Mouse (Mus musculus) MEL (cell line): ENCODE measurements around the gene Fgfr2. TPM values are rescaled to one million over a fixed set of nuclear protein-coding genes. Genes with fewer than 3 reads are reported as not detected.

Experiments
- DNase-seq: peaks from one replicate; pipeline ENCODE4 v3.0.0; 2011; ENCODE audit warnings: low read depth, low spot score
- H3K27ac ChIP-seq: 2 replicates; pipeline ENCODE4 v1.5.1; 2012; ENCODE audit warnings: low read depth, mild to moderate bottlenecking, control low read depth, low read length, moderate library complexity; ENCODE audit not compliant: control insufficient read depth
- H3K27me3 ChIP-seq, 2 experiments: fragments of 150-350 bp in 1 of 2; sonication (generic) in 1 of 2; 2 replicates each; pipeline ENCODE4 v1.6.1; 2012; ENCODE audit warnings: low read length in 2 of 2, mild to moderate bottlenecking in 2 of 2, improper control_type of control experiment in 1 of 2, moderate library complexity in 1 of 2; ENCODE audit not compliant: insufficient read depth in 2 of 2, control insufficient read depth in 1 of 2
- H3K36me3 ChIP-seq, 2 experiments: 2 replicates each; pipeline ENCODE4 v1.6.1; 2012 to 2014; ENCODE audit warnings: low read length in 2 of 2, improper control_type of control experiment in 1 of 2, inconsistent platforms in 1 of 2, mild to moderate bottlenecking in 1 of 2; ENCODE audit not compliant: insufficient read depth in 2 of 2, control insufficient read depth in 1 of 2
- H3K4me1 ChIP-seq, 2 experiments: fragments of 150-350 bp in 1 of 2; sonication (generic) in 1 of 2; 2 replicates each; pipeline ENCODE4 v1.6.1; 2012; ENCODE audit warnings: low read length in 2 of 2, improper control_type of control experiment in 1 of 2, mild to moderate bottlenecking in 1 of 2; ENCODE audit not compliant: insufficient read depth in 2 of 2, control insufficient read depth in 1 of 2
- H3K4me3 ChIP-seq, 2 experiments: fragments of 150-350 bp in 1 of 2; sonication (generic) in 1 of 2; 2 replicates each; pipeline ENCODE4 v1.5.1; 2012; ENCODE audit warnings: low read depth in 2 of 2, low read length in 2 of 2, mild to moderate bottlenecking in 2 of 2, moderate library complexity in 2 of 2, control low read depth in 1 of 2, improper control_type of control experiment in 1 of 2; ENCODE audit not compliant: control insufficient read depth in 1 of 2, insufficient read depth in 1 of 2
- H3K79me2 ChIP-seq: 2 replicates; pipeline ENCODE4 v1.6.1; 2012; ENCODE audit warnings: mild to moderate bottlenecking, low read length, moderate library complexity; ENCODE audit not compliant: control insufficient read depth, poor library complexity, insufficient read depth
- H3K9ac ChIP-seq: 2 replicates; pipeline ENCODE4 v1.6.1; 2012; ENCODE audit warnings: low read depth, mild to moderate bottlenecking, control low read depth, low read length, moderate library complexity; ENCODE audit not compliant: control insufficient read depth, poor library complexity, severe bottlenecking
- H3K9me3 ChIP-seq: fragments of 150-350 bp; sonication (generic); replicated peaks from 2 replicates; pipeline ENCODE4 v1.6.1; 2012; ENCODE audit warnings: mild to moderate bottlenecking, low read length, improper control_type of control experiment, moderate library complexity; ENCODE audit not compliant: insufficient read depth
- CHD1 ChIP-seq: IDR thresholded peaks from 2 replicates; pipeline ENCODE4 v1.6.1; 2012; ENCODE audit warnings: low read depth, mild to moderate bottlenecking, inconsistent platforms, low read length, improper control_type of control experiment
- CTCF ChIP-seq, 3 experiments: IDR thresholded peaks in 2 of 3; conservative IDR thresholded peaks in 1 of 3; 2 replicates each; pipeline ENCODE4 v1.5.1; 2011 to 2012; ENCODE audit warnings: low read length in 3 of 3, low read depth in 2 of 3, mild to moderate bottlenecking in 2 of 3, improper control_type of control experiment in 1 of 3, inconsistent platforms in 1 of 3, mixed read lengths in 1 of 3, moderate library complexity in 1 of 3; ENCODE audit not compliant: control insufficient read depth in 1 of 3, insufficient read depth in 1 of 3, poor library complexity in 1 of 3, severe bottlenecking in 1 of 3
- EP300 ChIP-seq, 2 experiments: IDR thresholded peaks; 2 replicates each; pipeline ENCODE4 v1.6.1; 2011; ENCODE audit warnings: improper control_type of control experiment in 2 of 2, low read length in 2 of 2, low read depth in 1 of 2, mild to moderate bottlenecking in 1 of 2
- GABPA ChIP-seq: IDR thresholded peaks from 2 replicates; pipeline ENCODE4 v1.6.1; 2012; ENCODE audit warnings: low read depth, mild to moderate bottlenecking, inconsistent platforms, low read length, improper control_type of control experiment, moderate library complexity
- GATA1 ChIP-seq: IDR thresholded peaks from 2 replicates; pipeline ENCODE4 v1.6.1; 2011; ENCODE audit warnings: low read depth, low read length, improper control_type of control experiment
- HCFC1 ChIP-seq: IDR thresholded peaks from 2 replicates; pipeline ENCODE4 v1.6.1; 2012; ENCODE audit warnings: low read depth, mild to moderate bottlenecking, inconsistent platforms, low read length, improper control_type of control experiment, moderate library complexity
- KAT2A ChIP-seq: conservative IDR thresholded peaks from 2 replicates; pipeline ENCODE4 v1.6.1; 2012; ENCODE audit warnings: low read depth, low read length, improper control_type of control experiment, inconsistent platforms
- MXI1 ChIP-seq: IDR thresholded peaks from 2 replicates; pipeline ENCODE4 v1.6.1; 2011; ENCODE audit warnings: mild to moderate bottlenecking, low read depth, low read length, improper control_type of control experiment
- MYB ChIP-seq: IDR thresholded peaks from 2 replicates; pipeline ENCODE4 v1.6.1; 2011; ENCODE audit warnings: mild to moderate bottlenecking, low read depth, low read length, improper control_type of control experiment
- MYC ChIP-seq: IDR thresholded peaks from 2 replicates; pipeline ENCODE4 v1.6.1; 2011; ENCODE audit warnings: low read depth, mild to moderate bottlenecking, low read length, improper control_type of control experiment, moderate library complexity
- NRF1 ChIP-seq: IDR thresholded peaks from 2 replicates; pipeline ENCODE4 v1.6.1; 2014; ENCODE audit warnings: low read depth, mild to moderate bottlenecking, inconsistent platforms, low read length, improper control_type of control experiment, moderate library complexity; ENCODE audit not compliant: poor library complexity, insufficient read depth, severe bottlenecking
- POLR2A ChIP-seq, 2 experiments: IDR thresholded peaks; 2 replicates each; pipeline ENCODE4 v1.6.1; 2011 to 2012; ENCODE audit warnings: low read length in 2 of 2, mild to moderate bottlenecking in 2 of 2, control low read depth in 1 of 2, improper control_type of control experiment in 1 of 2, low read depth in 1 of 2, moderate library complexity in 1 of 2; ENCODE audit not compliant: control insufficient read depth in 1 of 2, insufficient read depth in 1 of 2, poor library complexity in 1 of 2
- POLR2AphosphoS2 ChIP-seq: IDR thresholded peaks from 2 replicates; pipeline ENCODE4 v1.6.1; 2011; ENCODE audit warnings: low read length, improper control_type of control experiment
- POLR2AphosphoS5 ChIP-seq: IDR thresholded peaks from 2 replicates; pipeline ENCODE4 v1.6.1; 2012; ENCODE audit warnings: low read depth, borderline replicate concordance, mild to moderate bottlenecking, inconsistent platforms, low read length, moderate library complexity, mixed read lengths
- RAD21 ChIP-seq: IDR thresholded peaks from 2 replicates; pipeline ENCODE4 v1.6.1; 2011; ENCODE audit warnings: mild to moderate bottlenecking, low read depth, low read length, improper control_type of control experiment
- ZMIZ1 ChIP-seq: IDR thresholded peaks from 2 replicates; pipeline ENCODE4 v1.6.1; 2012; ENCODE audit warnings: low read depth, mild to moderate bottlenecking, inconsistent platforms, low read length, improper control_type of control experiment, moderate library complexity
- polyA plus RNA-seq, 2 experiments: library from polyadenylated mRNA; stranded (reverse) in 1 of 2; unstranded in 1 of 2; fragments of >175 nt in 1 of 2; fragments of >200 nt in 1 of 2; gene quantifications; 2 replicates each; pipeline versions ENCODE4 v1.2.1 to v1.2.4; 2012; ENCODE audit warnings: low replicate concordance in 2 of 2, low read depth in 1 of 2; ENCODE audit not compliant: insufficient read length in 2 of 2, insufficient read depth in 1 of 2, missing spikeins in 1 of 2
- total RNA-seq: library from RNA; depleted of rRNA; stranded (reverse); fragments of 300-350 nt; gene quantifications from 2 replicates; pipeline ENCODE4 v1.2.3, GENCODE M21; 2012

Gene Fgfr2
- total and polyA plus RNA-seq, 3 experiments: not detected

DNA sequence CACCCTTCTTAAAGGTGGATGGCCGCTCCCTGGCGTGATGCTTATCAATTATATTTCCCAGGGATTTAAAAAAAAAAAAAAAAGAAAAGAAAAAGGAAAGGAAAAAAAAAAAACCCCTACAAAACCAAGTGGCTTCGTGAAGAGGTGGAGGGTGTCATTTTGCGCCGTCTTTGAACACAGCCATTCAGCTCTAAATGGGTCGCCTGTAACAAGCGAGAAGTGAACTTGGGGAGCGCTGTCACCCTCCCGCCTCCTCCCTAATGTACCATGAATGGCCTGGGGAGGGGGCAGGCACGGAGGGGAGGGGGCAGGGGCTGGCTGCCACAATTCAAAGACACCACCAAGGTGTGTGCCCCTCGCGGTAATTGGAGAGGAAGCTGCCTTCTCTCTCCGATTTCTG, 1478.6 kb downstream of the Fgfr2 start:
- Histone ChIP-seq H3K9ac (no peak overlapping the region), H3K27me3 (no peaks in the 10 kb centered on the region)

DNA sequence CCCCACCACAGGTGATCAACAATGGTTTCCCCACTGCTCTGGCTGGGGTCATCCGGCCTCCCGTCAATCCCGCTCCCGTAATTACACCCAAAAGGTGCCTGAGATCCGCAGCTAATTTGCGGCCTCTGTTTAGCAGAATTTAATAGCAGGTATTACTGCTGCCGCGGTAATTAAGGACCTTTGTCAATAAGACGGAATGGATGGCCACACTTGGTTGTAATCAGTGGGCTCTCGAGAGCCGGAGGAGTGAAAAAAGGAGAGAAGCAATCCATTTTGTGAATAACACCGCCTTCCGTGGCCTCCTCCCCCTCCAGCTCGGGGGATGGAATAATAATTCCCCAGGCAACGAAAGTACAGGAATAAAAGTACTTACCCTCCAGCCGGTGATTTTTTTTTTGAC, 1479.1 kb downstream of the Fgfr2 start:
- Histone ChIP-seq H3K9me3 (no peaks in the 10 kb centered on the region), H3K27me3 (no peaks in the 10 kb centered on the region), H3K4me1 (no peaks in the 10 kb centered on the region), H3K9ac (no peak overlapping the region), H3K36me3 (no peaks in the 10 kb centered on the region), H3K27ac (no peak overlapping the region), H3K4me3 (no peak overlapping the region), H3K79me2 (no peaks in the 10 kb centered on the region)
- DNase-seq: no peak
- TF ChIP-seq KAT2A: no peak
- TF ChIP-seq GABPA: no peak
- TF ChIP-seq POLR2A (IDR thresholded peaks at IDR 0.05; ENCODE audit: control insufficient read depth in 1 of 2, insufficient read depth in 1 of 2, low read depth in 1 of 2, low read length in 2 of 2, poor library complexity in 1 of 2): no peak
- TF ChIP-seq ZMIZ1: no peak
- no peak for TF ChIP-seq RAD21
- no peak for TF ChIP-seq CTCF (IDR thresholded peaks at IDR 0.05 in 2 of 3, conservative IDR thresholded peaks at IDR 0.05 in 1 of 3; ENCODE audit: control insufficient read depth in 1 of 3, insufficient read depth in 1 of 3, low read depth in 2 of 3, low read length in 3 of 3, poor library complexity in 1 of 3, severe bottlenecking in 1 of 3)
- TF ChIP-seq HCFC1: no peak
- no peak for TF ChIP-seq MYB
- TF ChIP-seq MYC: no peak
- TF ChIP-seq MXI1: no peak
- TF ChIP-seq POLR2AphosphoS5: no peak
- TF ChIP-seq POLR2AphosphoS2: no peak
- TF ChIP-seq NRF1: no peak

More for the DNA sequence above, 1478.6 kb downstream of the Fgfr2 start:
- H3K27ac ChIP-seq: no peak overlapping the region
- H3K4me1 ChIP-seq: no peaks in the 10 kb centered on the region
- H3K4me3 ChIP-seq: no peak overlapping the region
- H3K36me3 ChIP-seq: no peaks in the 10 kb centered on the region
- no peak for DNase-seq
- TF ChIP-seq CHD1 (no peak), GATA1 (no peak), GABPA (no peak), EP300 (IDR thresholded peaks at IDR 0.05; ENCODE audit: low read depth in 1 of 2, low read length in 2 of 2) (no peak), MYC (no peak)
- no peaks in the 10 kb centered on the region for H3K9me3 ChIP-seq
- no peaks in the 10 kb centered on the region for H3K79me2 ChIP-seq
